Mouse (Mus musculus): ENCODE measurements at regions not wholly inside any gene's neighbourhood (a gene's known extent, or its start where the extent isn't known, plus 50 kb on each side); places are given as distances from the start of the nearest gene placed in this dataset.

DNA sequence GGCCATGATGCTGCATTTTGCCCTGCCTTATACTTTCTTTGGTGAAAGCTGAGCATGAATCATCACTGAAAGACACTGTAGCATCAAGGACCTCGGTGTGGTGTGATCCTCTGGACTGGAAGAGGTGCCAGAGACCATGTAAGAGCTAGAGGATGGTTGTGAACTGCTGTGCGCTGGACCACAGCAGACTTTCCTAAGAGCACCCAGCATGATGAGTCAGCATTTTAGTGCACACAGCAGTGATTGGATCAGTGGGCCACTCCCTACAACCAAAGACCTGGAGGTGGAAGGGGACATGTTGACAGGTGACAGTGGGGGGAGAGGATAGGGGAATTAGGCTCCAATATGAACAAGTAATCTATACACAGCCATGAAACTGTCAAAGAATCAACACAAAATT is 49.8 kb upstream of the Atxn1 start:
- TF ChIP-seq POLR2A (IDR thresholded peaks at IDR 0.05; ENCODE audit: low read depth, low read length) (no peak), CTCF (IDR thresholded peaks at IDR 0.05; ENCODE audit: extremely low read depth, insufficient read depth, insufficient read length, insufficient replicate concordance) (no peak)

Measured in spleen, adult 2 months (tissue).